Mouse (Mus musculus) hindbrain, postnatal 0 days (tissue): ENCODE results near the gene Tbc1d22a. TPM values are rescaled to one million over a fixed set of nuclear protein-coding genes. Genes with fewer than 3 reads are reported as not detected.
A peak's percentile ranks its signal among the peaks of the same experiment; 100 is the strongest.

Experiments
- ATAC-seq: fragments of 200-750 bp; cut with Nextera tagmentation; 2 replicates; pipeline ENCODE4 v1.8.0; 2017; ENCODE audit warnings: mild to moderate bottlenecking, moderate TSS enrichment, moderate library complexity
- DNase-seq: peaks from one replicate; pipeline ENCODE4 v3.0.0-alpha.2; 2015; ENCODE audit warnings: low spot score
- H3K27ac ChIP-seq: fragments of 300-500 bp; sonication (generic); 2 replicates; pipeline ENCODE4 v1.5.1; 2014; ENCODE audit warnings: mild to moderate bottlenecking
- H3K27me3 ChIP-seq: fragments of 300-500 bp; sonication (generic); 2 replicates; pipeline ENCODE4 v1.6.1; 2014; ENCODE audit warnings: low read length, mixed read lengths; ENCODE audit not compliant: insufficient read depth
- H3K36me3 ChIP-seq: fragments of 300-500 bp; sonication (generic); 2 replicates; pipeline ENCODE4 v1.6.1; 2014; ENCODE audit warnings: low read length, mixed read lengths; ENCODE audit not compliant: insufficient read depth
- H3K4me1 ChIP-seq: fragments of 300-500 bp; sonication (generic); 2 replicates; pipeline ENCODE4 v1.6.1; 2014; ENCODE audit warnings: antibody characterized with exemption, low read length, mixed read lengths; ENCODE audit not compliant: insufficient read depth
- H3K4me2 ChIP-seq: fragments of 300-500 bp; sonication (generic); 2 replicates; pipeline ENCODE4 v1.6.1; 2014; ENCODE audit warnings: low read depth, mild to moderate bottlenecking, low read length, moderate library complexity, mixed read lengths
- H3K4me3 ChIP-seq: fragments of 300-500 bp; sonication (generic); 2 replicates; pipeline ENCODE4 v1.5.1; 2014; ENCODE audit warnings: low read length
- H3K9ac ChIP-seq: fragments of 300-500 bp; sonication (generic); replicated peaks from 2 replicates; pipeline ENCODE4 v1.6.1; 2014; ENCODE audit warnings: mild to moderate bottlenecking, low read length, moderate library complexity, mixed read lengths
- H3K9me3 ChIP-seq: fragments of 300-500 bp; sonication (generic); 2 replicates; pipeline ENCODE4 v1.6.1; 2016; ENCODE audit warnings: low read length, mixed read lengths
- CTCF ChIP-seq: IDR thresholded peaks from 2 replicates; pipeline ENCODE4 v1.5.1; 2016; ENCODE audit warnings: antibody characterized with exemption, control low read depth, low read depth
- WGBS: fragments of 180-500 bp; shearing (Covaris S2); extraction: QIAGEN DNeasy Blood & Tissue Kit; methylation state at CpG from one replicate; pipeline ENCODE4 v1.1.7; 2014; 5-methylcytosine and 5-hydroxymethylcytosine counted together
- polyA plus RNA-seq: library from polyadenylated mRNA; unstranded; fragments of >200 nt; fragmentation: Nextera tagmentation; extraction: Ambion mirVana; gene quantifications from 2 replicates; pipeline ENCODE4 v1.2.1, GENCODE M21; 2015
- total RNA-seq: library from RNA; depleted of rRNA; stranded (reverse); fragments of >200 nt; gene quantifications from 2 replicates; pipeline ENCODE4 v1.2.3, GENCODE M21; 2014

The Tbc1d22a gene
- total and polyA plus RNA-seq, 2 experiments from 2014 or later: 13.6 to 26.2 TPM

GRCm38 (mm10) chr15:86477032-86477431 lies 262.8 kb downstream of the Tbc1d22a start:
- no peak for DNase-seq
- Histone ChIP-seq H3K9me3 (no peaks in the 10 kb centered on the region), H3K4me1 (no peaks in the 10 kb centered on the region), H3K27ac (no peak overlapping the region), H3K4me3 (no peak overlapping the region), H3K27me3 (no peaks in the 10 kb centered on the region), H3K9ac (no peak overlapping the region), H3K4me2 (no peak overlapping the region), H3K36me3 (no peaks in the 10 kb centered on the region)
- no peak for ATAC-seq
- 44% methylated on average over 6 of the region's 6 CpGs for WGBS
- no peak for TF ChIP-seq CTCF

- Histone ChIP-seq H3K4me3 (no peak overlapping the region), H3K9ac (no peak overlapping the region), H3K4me2 (no peak overlapping the region), H3K9me3 (no peaks in the 10 kb centered on the region), H3K36me3 (no peaks in the 10 kb centered on the region), H3K27me3 (no peaks in the 10 kb centered on the region), H3K4me1 (no peaks in the 10 kb centered on the region), H3K27ac (no peak overlapping the region)
- TF ChIP-seq CTCF: no peak
- ATAC-seq (no peak), DNase-seq (no peak)
Observed at GRCm38 (mm10) chr15:86477471-86477992, 263.3 kb downstream of the Tbc1d22a start.

GRCm38 (mm10) chr15:86478685-86479502 lies 264.6 kb downstream of the Tbc1d22a start:
- Histone ChIP-seq H3K27me3 (no peaks in the 10 kb centered on the region), H3K4me3 (no peak overlapping the region), H3K36me3 (no peaks in the 10 kb centered on the region), H3K4me2 (no peak overlapping the region), H3K9me3 (no peaks in the 10 kb centered on the region), H3K4me1 (no peaks in the 10 kb centered on the region), H3K9ac (no peak overlapping the region), H3K27ac (no peak overlapping the region)
- 51% methylated on average over 13 of the region's 13 CpGs for WGBS
- TF ChIP-seq CTCF: peak; percentile 18; the same call in 1 of the 2 replicates
- peak; percentile 31; the same call in 1 of the 2 replicates for ATAC-seq
- DNase-seq: peak; percentile 68

- H3K9me3 ChIP-seq: no peaks in the 10 kb centered on the region
- no peak overlapping the region for H3K4me3 ChIP-seq
- no peak overlapping the region for H3K9ac ChIP-seq
- DNase-seq (no peak), ATAC-seq (no peak)
- WGBS: 58% methylated on average over 5 of the region's 5 CpGs
- H3K36me3 ChIP-seq: no peaks in the 10 kb centered on the region
- H3K27ac ChIP-seq: no peak overlapping the region
- no peak overlapping the region for H3K4me2 ChIP-seq
- H3K27me3 ChIP-seq: no peaks in the 10 kb centered on the region
- peaks cover 6% of the 10 kb centered on the region for H3K4me1 ChIP-seq
- no peak for TF ChIP-seq CTCF
Observed at GRCm38 (mm10) chr15:86482362-86482761, 268.1 kb downstream of the Tbc1d22a start.

GRCm38 (mm10) chr15:86485815-86486214 lies 271.6 kb downstream of the Tbc1d22a start:
- Histone ChIP-seq H3K9ac (no peak overlapping the region), H3K4me3 (no peak overlapping the region), H3K9me3 (no peaks in the 10 kb centered on the region), H3K4me2 (no peak overlapping the region), H3K4me1 (peaks cover 8% of the 10 kb centered on the region), H3K27me3 (no peaks in the 10 kb centered on the region), H3K36me3 (no peaks in the 10 kb centered on the region), H3K27ac (no peak overlapping the region)
- DNase-seq (no peak), ATAC-seq (no peak)
- 80% methylated on average over 6 of the region's 6 CpGs for WGBS
- TF ChIP-seq CTCF: no peak

- DNase-seq (no peak), ATAC-seq (0 out of 2 replicates have a peak, but pooled peaks have one; percentile 27)
- Histone ChIP-seq H3K4me3 (no peak overlapping the region), H3K4me1 (peaks cover 8% of the 10 kb centered on the region), H3K4me2 (no peak overlapping the region), H3K27ac (no peak overlapping the region), H3K36me3 (no peaks in the 10 kb centered on the region), H3K9me3 (no peaks in the 10 kb centered on the region), H3K27me3 (no peaks in the 10 kb centered on the region), H3K9ac (no peak overlapping the region)
- no peak for TF ChIP-seq CTCF
- 42% methylated on average over 5 of the region's 5 CpGs for WGBS
Observed at GRCm38 (mm10) chr15:86487359-86487758, 273.1 kb downstream of the Tbc1d22a start.
